8 mouse cellular contexts compared by ENCODE assay signal in the genomic region with DNA sequence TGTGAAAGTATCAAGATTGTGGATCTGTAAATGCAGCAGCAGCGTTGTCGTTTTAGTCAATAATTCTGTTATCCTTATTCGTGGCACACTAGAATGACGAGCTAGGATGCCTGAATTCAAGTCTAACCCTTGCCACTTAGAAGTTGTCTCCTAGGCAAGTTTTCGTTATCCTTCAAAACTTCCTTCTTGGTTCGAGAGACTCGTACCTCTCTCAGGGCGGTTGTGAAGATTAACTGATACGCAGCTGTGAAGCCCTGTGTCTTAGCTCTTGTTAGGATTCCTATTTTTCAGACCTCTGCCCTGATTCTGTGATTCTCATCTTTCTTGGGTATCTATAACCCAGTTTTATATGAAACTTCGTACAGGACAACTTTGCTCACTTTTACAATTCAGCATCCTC. TPM values are rescaled to one million over a fixed set of nuclear protein-coding genes. Genes with fewer than 3 reads are reported as not detected.
DNase-seq lines count a peak whose midpoint lies in the region; ATAC-seq and TF ChIP-seq lines count a peak whose summit lies in the region.

No protein-coding gene starts in this region.

- no peak for TF ChIP-seq POLR2A in myocyte (IDR thresholded peaks at IDR 0.05; ENCODE audit: insufficient read length, low read depth)

- no peak for DNase-seq in left cerebral cortex, adult 2 months (ENCODE audit: extremely low spot score in 1 of 2, low spot score in 2 of 2)
- DNase-seq in left cerebral cortex, adult 9 months (ENCODE audit: low spot score in 2 of 2): no peak
- peak; percentile 39 for DNase-seq in intestine, embryonic 14.5 days (ENCODE audit: low spot score)
- no peak for DNase-seq in kidney, postnatal 14 days
- no peak for DNase-seq in thymus, postnatal 0 days (ENCODE audit: low spot score)
- no peak for DNase-seq in adrenal gland, adult 2 months

- peak overlapping the region; percentile 90; the same call in 1 of the 2 replicates for H3K27ac ChIP-seq in left cerebral cortex, adult 2 months
- H3K27ac ChIP-seq in embryonic facial prominence, embryonic 13.5 days: no peak overlapping the region
- no peak overlapping the region for H3K27ac ChIP-seq in intestine, embryonic 14.5 days (ENCODE audit: low read depth)

- no peak for ATAC-seq in embryonic facial prominence, embryonic 13.5 days (ENCODE audit: insufficient number of reproducible peaks, insufficient read depth, low FRiP score, low TSS enrichment, low read depth)
- ATAC-seq in intestine, embryonic 14.5 days (replicated peaks; ENCODE audit: low FRiP score, low TSS enrichment, low read depth): no peak

- H3K4me1 ChIP-seq in embryonic facial prominence, embryonic 13.5 days: peaks cover 32% of the 10 kb centered on the region
- peaks cover 10% of the 10 kb centered on the region for H3K4me1 ChIP-seq in intestine, embryonic 14.5 days (replicated peaks; ENCODE audit: control insufficient read depth, insufficient read depth, low read length)

- intact Hi-C loops in left cerebral cortex, adult 2 months (cut with DNase I): loop anchor here (5.0 kb wide), 1 partner anchor 220 kb away; no protein-coding TSS in a partner anchor

- peak overlapping the region; percentile 100 for H3K4me3 ChIP-seq in left cerebral cortex, adult 2 months
- H3K4me3 ChIP-seq in embryonic facial prominence, embryonic 13.5 days: peak overlapping the region; percentile 83
- peak overlapping the region; percentile 100 for H3K4me3 ChIP-seq in intestine, embryonic 14.5 days (ENCODE audit: low read depth, low read length)
- H3K4me3 ChIP-seq in myocyte: peak overlapping the region; percentile 95

- H3ac ChIP-seq in myocyte (ENCODE audit: control insufficient read depth, insufficient read length): peak overlapping the region; percentile 63

- 48% methylated on average over 10 of the region's 10 CpGs for WGBS in embryonic facial prominence, embryonic 13.5 days
- 49% methylated on average over 10 of the region's 10 CpGs for WGBS in intestine, embryonic 14.5 days

- no peaks in the 10 kb centered on the region for H3K27me3 ChIP-seq in embryonic facial prominence, embryonic 13.5 days
- no peaks in the 10 kb centered on the region for H3K27me3 ChIP-seq in intestine, embryonic 14.5 days (replicated peaks; ENCODE audit: control insufficient read depth, insufficient read depth, low read length)
- H3K27me3 ChIP-seq in myocyte (ENCODE audit: control insufficient read depth, insufficient read depth, insufficient read length): no peaks in the 10 kb centered on the region

- peak overlapping the region; percentile 86 for H3K9ac ChIP-seq in embryonic facial prominence, embryonic 13.5 days
- H3K9ac ChIP-seq in intestine, embryonic 14.5 days (ENCODE audit: low read length): peak overlapping the region; percentile 81

- no peaks in the 10 kb centered on the region for H3K9me3 ChIP-seq in embryonic facial prominence, embryonic 13.5 days
- no peaks in the 10 kb centered on the region for H3K9me3 ChIP-seq in intestine, embryonic 14.5 days (ENCODE audit: control insufficient read depth, low read length)

- H3K79me2 ChIP-seq in myocyte (ENCODE audit: control insufficient read depth, insufficient read depth): peaks cover 27% of the 10 kb centered on the region

- H3K36me3 ChIP-seq in embryonic facial prominence, embryonic 13.5 days: peaks cover 8% of the 10 kb centered on the region
- H3K36me3 ChIP-seq in intestine, embryonic 14.5 days (ENCODE audit: control insufficient read depth, insufficient read depth, low read length): peaks cover 4% of the 10 kb centered on the region
- H3K36me3 ChIP-seq in myocyte (ENCODE audit: control insufficient read depth, insufficient read depth): peaks cover 7% of the 10 kb centered on the region

- peak overlapping the region; percentile 83 for H3K4me2 ChIP-seq in embryonic facial prominence, embryonic 13.5 days
- H3K4me2 ChIP-seq in intestine, embryonic 14.5 days (ENCODE audit: low read length): peak overlapping the region; percentile 72
- H3K4me2 ChIP-seq in myocyte (ENCODE audit: low read depth): peak overlapping the region; percentile 88

- no peak for TF ChIP-seq CTCF in left cerebral cortex, adult 2 months (IDR thresholded peaks at IDR 0.05)

TF ChIP-seq in myocyte, 11 proteins besides CTCF, POLR2A, EP300 and RAD21:
- no peak for TF ChIP-seq USF1 (IDR thresholded peaks at IDR 0.05; ENCODE audit: low read depth)
- no peak for TF ChIP-seq TCF12 (IDR thresholded peaks at IDR 0.05; ENCODE audit: insufficient read depth, poor library complexity, severe bottlenecking)
- TF ChIP-seq REST (IDR thresholded peaks at IDR 0.05; ENCODE audit: insufficient read depth, insufficient read length): no peak
- TF ChIP-seq POLR2AphosphoS2 (IDR thresholded peaks at IDR 0.05; ENCODE audit: insufficient read length, low read depth): no peak
- no peak for TF ChIP-seq E2F4 (IDR thresholded peaks at IDR 0.05; ENCODE audit: insufficient read depth)
- TF ChIP-seq MYOD1 (IDR thresholded peaks at IDR 0.05; ENCODE audit: control insufficient read depth in 1 of 3, insufficient read length in 2 of 3, low read depth in 2 of 3): no peak
- no peak for TF ChIP-seq MAX (IDR thresholded peaks at IDR 0.05; ENCODE audit: low read depth)
- no peak for TF ChIP-seq TCF3 (IDR thresholded peaks at IDR 0.05; ENCODE audit: insufficient read length, low read depth)
- TF ChIP-seq SRF (IDR thresholded peaks at IDR 0.05; ENCODE audit: control insufficient read depth, insufficient read length, low read depth): no peak

RNA-seq across cellular contexts. Expression of a gene that starts 0.8 kb away (rescaled TPM):
- total RNA-seq in left cerebral cortex, adult 2 months (2021): 10 to 100 TPM; 66.2 to 67.0 TPM
- 30.4 and 31.6 TPM in 2 replicates for polyA plus RNA-seq in embryonic facial prominence, embryonic 13.5 days (2015; fragmentation: Nextera tagmentation; extraction: Ambion mirVana)
- 23.5 and 24.6 TPM in 2 replicates for polyA plus RNA-seq in intestine, embryonic 14.5 days (2014; fragmentation: Nextera tagmentation; extraction: Ambion mirVana)
- 10.5 TPM for polyA plus RNA-seq in myocyte (2012; fragmentation: generic; extraction: Trizol)
- 26.9 and 29.1 TPM in 2 replicates for polyA plus RNA-seq in thymus, postnatal 0 days (2015; fragmentation: Nextera tagmentation; extraction: Ambion mirVana)
- 10 to 100 TPM; 34.2 to 39.6 TPM for total RNA-seq in adrenal gland, adult 2 months (2021)
- polyA plus RNA-seq in adrenal gland, adult 2 months (2012; rRNA removed): 12.7 and 13.4 TPM in 2 replicates

RNA-seq across cellular contexts. Expression of a gene that starts 1.1 kb away (rescaled TPM):
- 10 to 100 TPM; 26.3 to 28.9 TPM for total RNA-seq in left cerebral cortex, adult 2 months (2021)
- polyA plus RNA-seq in embryonic facial prominence, embryonic 13.5 days (2015; fragmentation: Nextera tagmentation; extraction: Ambion mirVana): 88.6 and 104 TPM in 2 replicates
- 102 and 108 TPM in 2 replicates for polyA plus RNA-seq in intestine, embryonic 14.5 days (2014; fragmentation: Nextera tagmentation; extraction: Ambion mirVana)
- 37.4 TPM for polyA plus RNA-seq in myocyte (2012; fragmentation: generic; extraction: Trizol)
- polyA plus RNA-seq in thymus, postnatal 0 days (2015; fragmentation: Nextera tagmentation; extraction: Ambion mirVana): 73.4 and 75.9 TPM in 2 replicates
- total RNA-seq in adrenal gland, adult 2 months (2021): 10 to 100 TPM; 38.0 to 41.9 TPM
- polyA plus RNA-seq in adrenal gland, adult 2 months (2012; rRNA removed): 5.2 and 6.1 TPM in 2 replicates
